Mouse (Mus musculus) hindbrain, embryonic 12.5 days (tissue): ENCODE results near the gene Emc7. TPM values are rescaled to one million over a fixed set of nuclear protein-coding genes. Genes with fewer than 3 reads are reported as not detected.
"Not testable (repeated sequence)": the region's sequence is repeated elsewhere in the genome, so short reads cannot be mapped to it uniquely, and the experiment has no call there.

Experiments used
- ATAC-seq: fragments of 200-750 bp; cut with Nextera tagmentation; 2 replicates; pipeline ENCODE4 v1.8.0; 2017; ENCODE audit warnings: moderate TSS enrichment; ENCODE audit not compliant: low FRiP score
- H3K27ac ChIP-seq: fragments of 300-500 bp; sonication (generic); 2 replicates; pipeline ENCODE4 v1.5.1; 2016; ENCODE audit warnings: mild to moderate bottlenecking
- H3K27me3 ChIP-seq: fragments of 300-500 bp; sonication (generic); 2 replicates; pipeline ENCODE4 v1.6.1; 2016; ENCODE audit warnings: mild to moderate bottlenecking
- H3K36me3 ChIP-seq: fragments of 300-500 bp; sonication (generic); 2 replicates; pipeline ENCODE4 v1.6.1; 2016; ENCODE audit warnings: mild to moderate bottlenecking
- H3K4me1 ChIP-seq: fragments of 300-500 bp; sonication (generic); 2 replicates; pipeline ENCODE4 v1.6.1; 2016
- H3K4me2 ChIP-seq: fragments of 300-500 bp; sonication (generic); replicated peaks from 2 replicates; pipeline ENCODE4 v1.6.1; 2016; ENCODE audit warnings: mild to moderate bottlenecking
- H3K4me3 ChIP-seq: fragments of 300-500 bp; sonication (generic); 2 replicates; pipeline ENCODE4 v1.5.1; 2016; ENCODE audit warnings: mild to moderate bottlenecking
- H3K9ac ChIP-seq: fragments of 300-500 bp; sonication (generic); 2 replicates; pipeline ENCODE4 v1.6.1; 2016; ENCODE audit warnings: mild to moderate bottlenecking, moderate library complexity
- H3K9me3 ChIP-seq: fragments of 300-500 bp; sonication (generic); replicated peaks from 2 replicates; pipeline ENCODE4 v1.6.1; 2016; ENCODE audit warnings: mild to moderate bottlenecking
- WGBS: fragments of 180-500 bp; shearing (Covaris S2); methylation state at CpG from one replicate; pipeline ENCODE4 v1.1.7; 2016; 5-methylcytosine and 5-hydroxymethylcytosine counted together
- polyA plus RNA-seq: library from polyadenylated mRNA; unstranded; fragments of >200 nt; fragmentation: Nextera tagmentation; extraction: Ambion mirVana; gene quantifications from 2 replicates; pipeline ENCODE4 v1.2.1, GENCODE M21; 2016

Emc7 gene
- polyA plus RNA-seq, 1 experiment from 2014 or later = 13.4 TPM

DNA sequence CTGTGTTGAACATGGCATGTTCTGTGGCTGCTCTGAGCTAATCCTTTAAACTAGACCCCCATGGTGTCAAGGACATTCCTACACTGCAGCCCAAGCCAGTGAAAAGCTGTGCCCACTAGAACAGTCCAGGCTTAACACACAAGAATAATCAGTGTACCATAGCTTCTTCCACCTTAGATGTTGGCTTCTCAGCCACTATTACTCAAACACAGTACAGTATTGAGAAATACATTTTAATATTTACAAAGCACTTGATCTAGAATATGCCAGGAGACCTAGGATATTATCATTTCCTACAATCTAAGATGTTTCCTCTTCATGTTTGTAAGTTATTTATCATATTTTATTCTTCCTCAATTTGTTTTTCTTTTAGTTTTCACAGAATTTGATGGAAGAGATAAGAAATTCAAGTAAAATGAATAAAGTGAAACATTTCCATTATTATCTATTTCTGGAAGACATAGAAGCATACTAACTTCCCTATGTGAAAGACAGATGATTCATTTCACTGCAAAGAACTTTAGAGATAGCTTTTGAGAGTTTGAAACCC is 6.2 kb upstream of the Emc7 start:
- Histone ChIP-seq H3K4me1 (no peaks in the 10 kb centered on the region), H3K27me3 (no peaks in the 10 kb centered on the region), H3K4me2 (no peak overlapping the region), H3K4me3 (no peak overlapping the region), H3K27ac (no peak overlapping the region), H3K9ac (no peak overlapping the region), H3K9me3 (no peaks in the 10 kb centered on the region), H3K36me3 (no peaks in the 10 kb centered on the region)
- ATAC-seq = no peak

DNA sequence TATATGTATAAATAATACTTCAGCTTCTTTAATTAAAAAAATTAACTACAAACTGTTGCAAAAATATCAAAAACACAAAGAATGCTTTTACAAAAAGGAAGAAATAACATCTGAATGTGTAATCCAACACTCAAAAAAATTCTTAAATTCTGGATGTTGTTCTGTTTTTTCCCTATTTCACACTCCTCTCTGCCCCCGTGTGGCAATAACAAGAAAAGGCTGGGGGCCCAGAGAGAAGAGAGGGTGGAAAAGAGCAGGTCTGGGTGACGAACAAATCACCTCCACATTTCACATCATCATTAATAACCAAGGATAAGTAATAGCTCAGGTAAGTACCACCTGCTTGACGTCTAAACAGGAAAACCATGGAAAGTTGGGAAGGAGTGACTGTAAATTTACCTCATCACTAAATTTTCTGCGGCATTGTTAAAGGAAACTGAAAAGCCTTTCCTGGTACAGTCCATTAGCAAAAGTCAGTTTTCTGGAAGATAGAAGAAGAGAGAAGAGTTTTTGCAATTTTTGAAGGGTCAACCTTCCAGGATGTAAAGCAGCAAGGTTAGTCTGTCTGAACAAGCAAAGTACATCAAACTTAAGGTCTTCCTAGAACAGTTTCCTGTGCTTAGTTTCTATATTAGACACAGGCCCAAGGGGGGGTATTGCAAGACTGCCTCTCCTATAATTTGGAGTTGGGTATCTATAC is 5.0 kb upstream of the Emc7 start:
- H3K9ac ChIP-seq = no peak overlapping the region
- 37% methylated on average over 4 of the region's 4 CpGs for WGBS
- 0 out of 2 replicates have a peak, but pooled peaks cover 3% of the 10 kb centered on the region for H3K4me1 ChIP-seq
- no peak overlapping the region for H3K4me2 ChIP-seq
- H3K9me3 ChIP-seq = no peaks in the 10 kb centered on the region
- H3K27me3 ChIP-seq = no peaks in the 10 kb centered on the region
- ATAC-seq = no peak
- H3K4me3 ChIP-seq = no peak overlapping the region
- no peak overlapping the region for H3K27ac ChIP-seq
- no peaks in the 10 kb centered on the region for H3K36me3 ChIP-seq

GRCm38 (mm10) chr2:112452513-112452912 is 2.3 kb upstream of the Emc7 start:
- ATAC-seq = not testable (repeated sequence)

DNA sequence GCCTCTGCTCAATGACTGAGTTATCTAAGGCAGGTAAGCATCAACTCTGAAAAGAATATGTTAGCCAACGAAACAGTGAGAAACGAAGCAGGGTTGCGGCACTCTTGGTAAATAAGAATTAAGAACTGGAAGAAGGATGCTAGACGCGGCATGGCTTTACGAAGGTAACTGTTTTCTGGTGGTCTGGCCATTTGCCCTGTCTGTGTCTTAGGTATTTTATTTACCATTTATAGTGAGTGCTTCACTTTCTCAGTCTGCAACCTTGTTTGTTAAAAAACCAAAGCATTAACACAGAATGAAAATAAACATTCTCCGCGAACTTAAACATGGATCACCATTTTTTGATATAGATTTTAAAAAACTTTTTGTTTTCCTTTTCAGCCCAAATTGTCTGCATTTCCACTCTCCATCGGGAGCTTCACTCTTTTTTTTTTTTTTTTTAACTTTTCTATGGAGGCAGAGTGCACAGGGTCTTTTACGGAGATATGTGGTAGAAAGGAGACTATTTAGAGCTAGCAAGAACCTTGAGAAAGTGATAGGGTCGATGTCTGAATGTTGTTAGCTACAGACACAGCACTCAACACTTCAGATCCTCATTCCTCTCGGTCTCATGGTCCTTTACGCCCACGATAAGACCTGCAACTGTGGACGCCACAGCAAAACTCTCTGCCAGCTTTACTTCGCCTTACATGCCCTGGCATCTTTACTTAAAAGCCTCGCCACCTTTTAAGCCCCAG is 504 bp upstream of the Emc7 start:
- 32% methylated on average over 17 of the region's 17 CpGs for WGBS
- H3K27ac ChIP-seq = peak overlapping the region; percentile 80

More at GRCm38 (mm10) chr2:112452513-112452912, 2.3 kb upstream of the Emc7 start:
- H3K27me3 ChIP-seq, H3K9me3 ChIP-seq, H3K36me3 ChIP-seq, H3K4me3 ChIP-seq, H3K9ac ChIP-seq, H3K4me2 ChIP-seq, H3K27ac ChIP-seq: not testable (repeated sequence)
- H3K4me1 ChIP-seq = peaks cover 12% of the 10 kb centered on the region

GRCm38 (mm10) chr2:112460557-112460956 is 5.8 kb downstream of the Emc7 start:
- ATAC-seq = no peak
- peaks cover 8% of the 10 kb centered on the region for H3K4me1 ChIP-seq
- H3K36me3 ChIP-seq = peaks cover 24% of the 10 kb centered on the region
- H3K27ac ChIP-seq = no peak overlapping the region
- no peak overlapping the region for H3K9ac ChIP-seq
- no peaks in the 10 kb centered on the region for H3K9me3 ChIP-seq
- no peak overlapping the region for H3K4me2 ChIP-seq
- no peak overlapping the region for H3K4me3 ChIP-seq
- 92% methylated on average over 3 of the region's 3 CpGs for WGBS
- no peaks in the 10 kb centered on the region for H3K27me3 ChIP-seq

More for the DNA sequence above, 504 bp upstream of the Emc7 start:
- Histone ChIP-seq H3K9ac (peak overlapping the region; percentile 88), H3K4me1 (peaks cover 12% of the 10 kb centered on the region), H3K36me3 (no peaks in the 10 kb centered on the region), H3K4me3 (peak overlapping the region; percentile 84), H3K9me3 (no peaks in the 10 kb centered on the region), H3K27me3 (no peaks in the 10 kb centered on the region), H3K4me2 (peak overlapping the region; percentile 80)
- peak; percentile 69 for ATAC-seq

- Histone ChIP-seq H3K9me3 (no peaks in the 10 kb centered on the region), H3K36me3 (peaks cover 42% of the 10 kb centered on the region), H3K4me1 (no peaks in the 10 kb centered on the region), H3K27me3 (no peaks in the 10 kb centered on the region), H3K4me2 (no peak overlapping the region), H3K4me3 (no peak overlapping the region), H3K9ac (no peak overlapping the region), H3K27ac (no peak overlapping the region)
- no peak for ATAC-seq
Measured at GRCm38 (mm10) chr2:112469542-112469941, 14.7 kb downstream of the Emc7 start.

DNA sequence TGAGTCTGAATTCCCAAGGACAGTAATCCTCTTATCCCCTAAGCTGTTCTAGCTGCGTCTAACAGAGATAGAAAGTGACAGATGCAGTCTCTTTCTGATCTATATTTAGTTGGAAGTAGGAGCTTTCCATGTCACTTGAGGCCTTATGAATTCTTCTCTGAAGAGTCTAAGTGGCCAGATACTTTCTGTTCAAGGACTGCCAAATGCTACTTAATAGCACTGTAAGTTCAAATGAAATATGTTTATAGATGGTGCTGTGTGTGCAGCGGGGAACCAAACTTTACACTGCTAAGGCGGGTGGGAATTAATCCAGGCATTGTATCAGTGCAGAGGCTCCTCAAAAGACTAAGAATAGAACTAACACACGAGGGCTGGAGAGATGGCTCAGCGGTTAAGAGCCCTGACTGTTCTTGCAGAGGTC is 16.2 kb downstream of the Emc7 start:
- Histone ChIP-seq H3K9me3 (no peaks in the 10 kb centered on the region), H3K4me2 (no peak overlapping the region), H3K36me3 (peaks cover 37% of the 10 kb centered on the region), H3K4me1 (no peaks in the 10 kb centered on the region), H3K9ac (no peak overlapping the region), H3K4me3 (no peak overlapping the region), H3K27me3 (no peaks in the 10 kb centered on the region), H3K27ac (no peak overlapping the region)
- ATAC-seq = no peak
- WGBS = 84% methylated on average over 5 of the region's 5 CpGs

GRCm38 (mm10) chr2:112472076-112472475 is 17.3 kb downstream of the Emc7 start:
- peaks cover 27% of the 10 kb centered on the region for H3K36me3 ChIP-seq
- no peaks in the 10 kb centered on the region for H3K9me3 ChIP-seq
- WGBS = 91% methylated on average over 2 of the region's 2 CpGs
- H3K27ac ChIP-seq = no peak overlapping the region
- no peak overlapping the region for H3K9ac ChIP-seq
- no peak for ATAC-seq
- H3K27me3 ChIP-seq = no peaks in the 10 kb centered on the region
- H3K4me3 ChIP-seq = no peak overlapping the region
- no peaks in the 10 kb centered on the region for H3K4me1 ChIP-seq
- no peak overlapping the region for H3K4me2 ChIP-seq

DNA sequence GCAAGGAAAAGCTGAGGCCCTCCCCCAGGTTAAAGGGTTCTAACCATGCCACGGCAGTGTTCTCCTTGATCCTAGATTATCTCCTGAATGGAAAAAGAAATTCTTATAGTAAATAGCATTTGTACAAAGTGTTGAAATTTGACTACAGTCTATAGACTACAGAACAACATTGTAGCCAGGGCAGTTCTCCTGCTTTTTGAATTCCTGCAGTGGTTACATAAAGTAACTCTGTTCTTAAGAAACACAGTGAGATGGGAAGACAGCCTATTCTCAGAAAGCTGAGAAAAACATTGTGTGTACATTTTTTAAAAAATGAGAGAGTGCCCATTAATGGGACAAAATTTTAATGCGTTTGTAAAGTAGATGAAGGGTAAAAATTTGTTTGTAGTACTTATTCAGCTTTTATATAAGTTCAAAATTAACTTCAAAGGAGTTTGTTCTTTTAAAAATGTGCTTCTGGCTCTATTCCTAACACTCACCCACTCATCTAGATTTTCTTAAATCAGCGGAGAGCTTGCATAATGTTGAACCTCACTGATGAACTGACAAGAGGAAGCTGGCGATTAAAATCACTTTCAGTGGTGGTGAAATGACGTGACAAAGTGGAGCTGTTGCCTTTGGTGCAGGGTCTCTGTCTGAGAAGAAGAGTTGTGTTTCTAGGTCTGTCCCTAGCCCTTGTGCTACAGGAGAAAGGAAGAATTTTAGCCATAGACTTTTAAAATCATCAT is 20.4 kb downstream of the Emc7 start:
- no peaks in the 10 kb centered on the region for H3K4me1 ChIP-seq
- no peaks in the 10 kb centered on the region for H3K27me3 ChIP-seq
- no peak overlapping the region for H3K4me3 ChIP-seq
- WGBS = 78% methylated on average over 5 of the region's 5 CpGs
- no peaks in the 10 kb centered on the region for H3K9me3 ChIP-seq
- no peaks in the 10 kb centered on the region for H3K36me3 ChIP-seq
- no peak for ATAC-seq
- no peak overlapping the region for H3K9ac ChIP-seq
- H3K27ac ChIP-seq = no peak overlapping the region
- no peak overlapping the region for H3K4me2 ChIP-seq

DNA sequence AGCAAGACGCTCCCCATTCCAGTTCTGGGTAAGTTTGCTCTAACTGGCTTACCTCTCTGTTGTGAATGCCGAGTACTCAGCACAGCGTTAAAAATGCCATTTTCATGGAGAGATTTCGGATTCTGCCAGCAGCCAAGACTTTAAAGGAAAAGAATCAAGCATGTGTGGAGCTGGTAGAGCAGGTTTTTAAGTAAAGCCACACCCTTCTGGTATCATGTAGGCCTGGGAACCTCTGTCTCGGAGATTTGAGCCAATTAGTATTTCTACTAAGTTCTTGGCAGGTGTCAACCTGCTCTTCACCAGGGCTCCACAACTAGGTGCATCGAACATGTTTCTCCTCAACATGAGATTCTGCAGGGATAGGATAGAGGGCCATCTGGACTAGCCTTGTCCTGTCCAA is 21.8 kb downstream of the Emc7 start:
- Histone ChIP-seq H3K4me2 (no peak overlapping the region), H3K4me1 (no peaks in the 10 kb centered on the region), H3K4me3 (no peak overlapping the region), H3K36me3 (no peaks in the 10 kb centered on the region), H3K27me3 (no peaks in the 10 kb centered on the region), H3K9me3 (no peaks in the 10 kb centered on the region), H3K9ac (no peak overlapping the region), H3K27ac (no peak overlapping the region)
- no peak for ATAC-seq
- WGBS = 83% methylated on average over 6 of the region's 6 CpGs

GRCm38 (mm10) chr2:112480669-112481068 is 25.9 kb downstream of the Emc7 start, which contains the start of gene Chrm5:
Gene Chrm5 (minus strand): TSS chr2:112480769.
- ATAC-seq = no peak
- Histone ChIP-seq H3K27ac (no peak within 1 kb of the TSS), H3K4me1 (no peaks in the 10 kb centered on the region), H3K9me3 (no peaks in the 10 kb centered on the region), H3K4me2 (no peak within 1 kb of the TSS), H3K27me3 (no peaks in the 10 kb centered on the region), H3K4me3 (no peak within 1 kb of the TSS), H3K9ac (no peak within 1 kb of the TSS), H3K36me3 (no peaks in the 10 kb centered on the region)
- WGBS = 92% methylated on average over 5 of the region's 5 CpGs

DNA sequence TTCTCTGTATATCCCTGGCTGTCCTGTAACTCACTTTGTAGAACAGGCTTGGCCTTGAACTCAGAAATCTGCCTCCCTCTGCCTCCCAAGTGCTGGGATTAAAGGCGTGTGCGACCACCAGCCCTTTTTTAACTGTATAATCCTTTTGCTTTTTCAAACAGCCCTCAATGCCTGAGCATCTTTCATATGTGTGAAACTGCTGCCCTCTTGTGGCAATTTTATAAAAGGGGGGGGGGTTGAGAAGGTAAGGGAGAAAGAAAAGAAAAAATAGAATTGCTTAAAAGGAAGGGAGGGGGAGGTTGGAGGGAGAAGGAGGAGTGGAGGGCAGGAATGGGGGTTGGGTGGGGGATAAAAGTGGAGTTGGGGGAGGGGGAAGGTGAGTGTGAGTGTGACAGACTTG is 26.8 kb downstream of the Emc7 start:
- H3K4me1 ChIP-seq = no peaks in the 10 kb centered on the region
- no peaks in the 10 kb centered on the region for H3K27me3 ChIP-seq
- no peak overlapping the region for H3K27ac ChIP-seq
- no peak overlapping the region for H3K4me3 ChIP-seq
- no peak for ATAC-seq
- no peaks in the 10 kb centered on the region for H3K9me3 ChIP-seq
- H3K36me3 ChIP-seq = no peaks in the 10 kb centered on the region
- no peak overlapping the region for H3K9ac ChIP-seq
- no peak overlapping the region for H3K4me2 ChIP-seq
- 0% methylated on average over 2 of the region's 2 CpGs for WGBS
